Mouse (Mus musculus): ENCODE results near the gene Ccdc9. TPM values are rescaled to one million over a fixed set of nuclear protein-coding genes. Genes with fewer than 3 reads are reported as not detected.

Gene Ccdc9
- polyA plus RNA-seq (2015; fragmentation: Nextera tagmentation; extraction: Ambion mirVana): 16.7 and 18.8 TPM in 2 replicates

- H3K27ac ChIP-seq (ENCODE audit: low read length): peak within 1 kb of the TSS; percentile 99
- no peaks in the 10 kb centered on the region for H3K9me3 ChIP-seq (replicated peaks; ENCODE audit: control insufficient read depth, low read length)
- peak within 1 kb of the TSS; percentile 91 for H3K9ac ChIP-seq (ENCODE audit: low read length)
- peaks cover 7% of the 10 kb centered on the region; the same call in 1 of the 2 replicates for H3K4me1 ChIP-seq (ENCODE audit: control insufficient read depth, insufficient read depth, low read length)
- peak; percentile 92 for ATAC-seq (ENCODE audit: insufficient read depth, low FRiP score)
- peak within 1 kb of the TSS; percentile 56 for H3K4me2 ChIP-seq (ENCODE audit: low read depth, low read length)
- peak within 1 kb of the TSS; percentile 80 for H3K4me3 ChIP-seq (replicated peaks; ENCODE audit: low read length)
- peaks cover 6% of the 10 kb centered on the region; the same call in 1 of the 2 replicates for H3K36me3 ChIP-seq (ENCODE audit: control insufficient read depth, insufficient read depth, low read length)
- H3K27me3 ChIP-seq (ENCODE audit: control insufficient read depth, insufficient read depth, low read length): no peaks in the 10 kb centered on the region
- under 1% methylated on average over 65 of the region's 70 CpGs for WGBS
Observed at GRCm38 (mm10) chr7:16286026-16286961, at the start of gene Ccdc9. Gene Ccdc9 (minus strand): TSS chr7:16286795.

- H3K36me3 ChIP-seq (ENCODE audit: control insufficient read depth, insufficient read depth, low read length): peaks cover 11% of the 10 kb centered on the region; the same call in 1 of the 2 replicates
- H3K9ac ChIP-seq (ENCODE audit: low read length): no peak overlapping the region
- no peak for ATAC-seq (ENCODE audit: insufficient read depth, low FRiP score)
- H3K9me3 ChIP-seq (replicated peaks; ENCODE audit: control insufficient read depth, low read length): no peaks in the 10 kb centered on the region
- H3K4me1 ChIP-seq (ENCODE audit: control insufficient read depth, insufficient read depth, low read length): peaks cover 4% of the 10 kb centered on the region
- 74% methylated on average over 3 of the region's 3 CpGs for WGBS
- no peak overlapping the region for H3K4me2 ChIP-seq (ENCODE audit: low read depth, low read length)
- no peaks in the 10 kb centered on the region for H3K27me3 ChIP-seq (ENCODE audit: control insufficient read depth, insufficient read depth, low read length)
- no peak overlapping the region for H3K27ac ChIP-seq (ENCODE audit: low read length)
- H3K4me3 ChIP-seq (replicated peaks; ENCODE audit: low read length): no peak overlapping the region
Observed at GRCm38 (mm10) chr7:16329146-16329545, 42.6 kb upstream of the Ccdc9 start.

- H3K4me1 ChIP-seq (ENCODE audit: control insufficient read depth, insufficient read depth, low read length): peaks cover 4% of the 10 kb centered on the region
- H3K36me3 ChIP-seq (ENCODE audit: control insufficient read depth, insufficient read depth, low read length): peaks cover 11% of the 10 kb centered on the region; the same call in 1 of the 2 replicates
- H3K9ac ChIP-seq (ENCODE audit: low read length): no peak overlapping the region
- 91% methylated on average over 2 of the region's 2 CpGs for WGBS
- H3K27ac ChIP-seq (ENCODE audit: low read length): no peak overlapping the region
- no peak overlapping the region for H3K4me3 ChIP-seq (replicated peaks; ENCODE audit: low read length)
- no peaks in the 10 kb centered on the region for H3K27me3 ChIP-seq (ENCODE audit: control insufficient read depth, insufficient read depth, low read length)
- H3K9me3 ChIP-seq (replicated peaks; ENCODE audit: control insufficient read depth, low read length): no peaks in the 10 kb centered on the region
- ATAC-seq (ENCODE audit: insufficient read depth, low FRiP score): no peak; the same call in 1 of the 2 replicates
- no peak overlapping the region for H3K4me2 ChIP-seq (ENCODE audit: low read depth, low read length)
Observed at GRCm38 (mm10) chr7:16326607-16326971, 40.0 kb upstream of the Ccdc9 start.

- peak overlapping the region; percentile 77 for H3K27ac ChIP-seq (ENCODE audit: low read length)
- peak overlapping the region; percentile 46; the same call in 1 of the 2 replicates for H3K9ac ChIP-seq (ENCODE audit: low read length)
- peak; percentile 74; the same call in 1 of the 2 replicates for ATAC-seq (ENCODE audit: insufficient read depth, low FRiP score)
- H3K4me1 ChIP-seq (ENCODE audit: control insufficient read depth, insufficient read depth, low read length): peaks cover 4% of the 10 kb centered on the region
- peaks cover 11% of the 10 kb centered on the region; the same call in 1 of the 2 replicates for H3K36me3 ChIP-seq (ENCODE audit: control insufficient read depth, insufficient read depth, low read length)
- no peaks in the 10 kb centered on the region for H3K9me3 ChIP-seq (replicated peaks; ENCODE audit: control insufficient read depth, low read length)
- H3K4me3 ChIP-seq (replicated peaks; ENCODE audit: low read length): no peak overlapping the region
- no peaks in the 10 kb centered on the region for H3K27me3 ChIP-seq (ENCODE audit: control insufficient read depth, insufficient read depth, low read length)
- no peak overlapping the region for H3K4me2 ChIP-seq (ENCODE audit: low read depth, low read length)
- WGBS: 14% methylated on average over 8 of the region's 8 CpGs
Observed at GRCm38 (mm10) chr7:16325920-16326606, 39.5 kb upstream of the Ccdc9 start.

- Histone ChIP-seq H3K9ac (ENCODE audit: low read length) (no peak overlapping the region), H3K9me3 (replicated peaks; ENCODE audit: control insufficient read depth, low read length) (no peaks in the 10 kb centered on the region), H3K27ac (ENCODE audit: low read length) (peak overlapping the region; percentile 3; the same call in 1 of the 2 replicates), H3K4me3 (replicated peaks; ENCODE audit: low read length) (no peak overlapping the region), H3K36me3 (ENCODE audit: control insufficient read depth, insufficient read depth, low read length) (0 out of 2 replicates have a peak, but pooled peaks cover 4% of the 10 kb centered on the region), H3K4me1 (ENCODE audit: control insufficient read depth, insufficient read depth, low read length) (peaks cover 4% of the 10 kb centered on the region), H3K4me2 (ENCODE audit: low read depth, low read length) (no peak overlapping the region), H3K27me3 (ENCODE audit: control insufficient read depth, insufficient read depth, low read length) (no peaks in the 10 kb centered on the region)
- ATAC-seq (ENCODE audit: insufficient read depth, low FRiP score): no peak
- WGBS: 55% methylated on average over 7 of the region's 7 CpGs
Observed at GRCm38 (mm10) chr7:16324661-16325060, 38.1 kb upstream of the Ccdc9 start.

GRCm38 (mm10) chr7:16320479-16320878, 33.9 kb upstream of the Ccdc9 start:
- H3K4me2 ChIP-seq (ENCODE audit: low read depth, low read length): no peak overlapping the region
- H3K27ac ChIP-seq (ENCODE audit: low read length): no peak overlapping the region
- no peak overlapping the region for H3K9ac ChIP-seq (ENCODE audit: low read length)
- no peaks in the 10 kb centered on the region for H3K9me3 ChIP-seq (replicated peaks; ENCODE audit: control insufficient read depth, low read length)
- H3K4me1 ChIP-seq (ENCODE audit: control insufficient read depth, insufficient read depth, low read length): no peaks in the 10 kb centered on the region
- ATAC-seq (ENCODE audit: insufficient read depth, low FRiP score): no peak
- no peak overlapping the region for H3K4me3 ChIP-seq (replicated peaks; ENCODE audit: low read length)
- no peaks in the 10 kb centered on the region for H3K36me3 ChIP-seq (ENCODE audit: control insufficient read depth, insufficient read depth, low read length)
- H3K27me3 ChIP-seq (ENCODE audit: control insufficient read depth, insufficient read depth, low read length): no peaks in the 10 kb centered on the region
- WGBS: 88% methylated on average over 6 of the region's 6 CpGs

- Histone ChIP-seq H3K4me2 (ENCODE audit: low read depth, low read length) (no peak overlapping the region), H3K27me3 (ENCODE audit: control insufficient read depth, insufficient read depth, low read length) (no peaks in the 10 kb centered on the region), H3K36me3 (ENCODE audit: control insufficient read depth, insufficient read depth, low read length) (no peaks in the 10 kb centered on the region), H3K9ac (ENCODE audit: low read length) (no peak overlapping the region), H3K27ac (ENCODE audit: low read length) (no peak overlapping the region), H3K4me1 (ENCODE audit: control insufficient read depth, insufficient read depth, low read length) (peaks cover 3% of the 10 kb centered on the region; the same call in 1 of the 2 replicates), H3K4me3 (replicated peaks; ENCODE audit: low read length) (no peak overlapping the region), H3K9me3 (replicated peaks; ENCODE audit: control insufficient read depth, low read length) (no peaks in the 10 kb centered on the region)
- ATAC-seq (ENCODE audit: insufficient read depth, low FRiP score): no peak
- WGBS: 90% methylated on average over 4 of the region's 4 CpGs
Observed at GRCm38 (mm10) chr7:16319216-16319615, 32.6 kb upstream of the Ccdc9 start.

GRCm38 (mm10) chr7:16317094-16317493, 30.5 kb upstream of the Ccdc9 start:
- WGBS: 81% methylated on average over 14 of the region's 14 CpGs
- Histone ChIP-seq H3K36me3 (ENCODE audit: control insufficient read depth, insufficient read depth, low read length) (no peaks in the 10 kb centered on the region), H3K4me3 (replicated peaks; ENCODE audit: low read length) (no peak overlapping the region), H3K27me3 (ENCODE audit: control insufficient read depth, insufficient read depth, low read length) (no peaks in the 10 kb centered on the region), H3K9ac (ENCODE audit: low read length) (no peak overlapping the region), H3K9me3 (replicated peaks; ENCODE audit: control insufficient read depth, low read length) (no peaks in the 10 kb centered on the region), H3K4me1 (ENCODE audit: control insufficient read depth, insufficient read depth, low read length) (peaks cover 14% of the 10 kb centered on the region), H3K27ac (ENCODE audit: low read length) (no peak overlapping the region), H3K4me2 (ENCODE audit: low read depth, low read length) (no peak overlapping the region)
- no peak for ATAC-seq (ENCODE audit: insufficient read depth, low FRiP score)
